Mouse (Mus musculus) heart, adult 11 months (tissue): ENCODE measurements around the gene Rtf1.

Source experiments
- DNase-seq: peaks from one replicate; pipeline ENCODE4 v3.0.0; 2022

Gene Rtf1

DNA sequence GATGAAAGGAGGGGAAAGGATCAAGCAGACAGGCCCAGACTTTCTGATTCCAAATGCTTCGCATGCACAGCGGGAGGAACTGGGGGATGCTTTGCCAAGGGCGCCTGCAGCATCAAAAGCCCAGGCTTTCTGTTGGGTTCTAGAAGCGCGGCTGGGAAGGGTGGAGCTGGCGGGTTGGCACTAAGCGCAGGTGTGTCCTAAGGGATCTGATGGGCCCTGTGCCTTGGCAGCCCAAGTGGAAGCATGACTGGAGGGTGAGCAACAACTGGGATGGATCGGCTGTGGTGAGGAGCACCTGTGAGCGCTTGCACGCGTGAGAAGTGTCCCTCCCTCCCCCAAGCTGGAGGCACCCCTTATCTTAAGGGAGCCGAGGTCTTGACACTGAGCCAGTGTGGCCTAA lies 62.3 kb downstream of the Rtf1 start:
- peak; percentile 91 for DNase-seq

DNA sequence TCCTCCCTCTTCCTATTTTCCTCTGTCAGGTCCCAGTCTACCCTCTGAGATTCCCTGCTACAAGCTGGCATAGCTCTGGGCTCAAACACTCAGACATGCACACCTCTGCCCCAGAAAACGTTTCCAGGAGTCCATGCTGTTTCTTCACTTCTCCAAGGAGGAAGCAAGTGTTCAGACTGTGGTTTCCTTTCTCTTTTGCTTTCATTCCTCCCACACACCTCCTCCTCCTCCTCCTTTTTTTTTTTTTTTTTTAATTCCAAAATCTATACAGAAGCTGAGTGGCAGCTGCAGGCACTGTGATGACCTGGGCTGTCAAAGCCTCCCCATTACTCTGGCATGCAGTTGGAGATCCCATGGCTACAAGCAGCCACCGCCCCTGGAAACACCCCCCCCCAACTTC lies 65.7 kb downstream of the Rtf1 start:
- no peak for DNase-seq

DNA sequence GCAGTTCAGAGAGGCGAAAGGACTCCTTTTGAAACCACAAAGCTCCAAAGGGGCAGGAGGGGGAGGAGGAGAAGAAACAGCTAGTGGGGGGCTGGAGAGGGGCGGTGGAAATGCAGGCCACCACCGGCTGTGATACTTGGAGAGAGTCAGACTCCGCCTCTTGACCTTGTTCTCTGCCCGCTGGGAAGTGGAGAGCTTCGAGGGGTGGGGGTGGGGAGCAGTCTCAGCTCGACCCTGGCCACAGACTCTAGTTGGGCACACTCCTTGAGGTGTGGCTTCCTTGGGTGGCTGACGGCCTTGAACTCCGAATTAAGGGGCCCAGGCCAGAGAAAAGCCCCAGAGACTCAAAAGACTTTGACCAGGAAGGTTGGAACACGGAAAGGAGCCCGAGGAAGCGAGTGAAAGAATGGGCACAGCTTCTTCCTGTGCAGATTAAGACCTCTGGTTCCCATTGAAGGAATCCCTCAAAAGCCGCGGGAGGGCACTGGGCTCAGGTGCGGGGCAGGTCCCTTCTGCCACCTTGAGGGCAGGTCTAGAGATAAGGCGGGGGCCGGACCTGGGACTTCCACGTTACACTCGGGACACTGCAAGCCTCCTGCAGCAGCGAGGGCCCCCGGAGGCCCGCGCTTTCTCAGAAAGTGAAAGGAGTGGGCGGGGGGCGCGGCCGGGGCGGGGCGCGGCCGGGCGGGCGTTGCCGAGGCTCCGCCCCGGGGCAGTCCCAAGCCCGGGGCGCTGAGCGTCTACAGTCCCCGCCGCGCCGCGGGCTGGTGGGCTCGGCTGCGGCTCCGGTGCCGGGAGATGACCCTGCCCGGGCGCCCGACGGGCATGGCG lies 66.9 kb downstream of the Rtf1 start, which contains the start of gene Itpka:
TSS of gene Itpka (plus strand) at position 757 of the 831 bp plus-strand sequence.
- peak; percentile 97 for DNase-seq

DNA sequence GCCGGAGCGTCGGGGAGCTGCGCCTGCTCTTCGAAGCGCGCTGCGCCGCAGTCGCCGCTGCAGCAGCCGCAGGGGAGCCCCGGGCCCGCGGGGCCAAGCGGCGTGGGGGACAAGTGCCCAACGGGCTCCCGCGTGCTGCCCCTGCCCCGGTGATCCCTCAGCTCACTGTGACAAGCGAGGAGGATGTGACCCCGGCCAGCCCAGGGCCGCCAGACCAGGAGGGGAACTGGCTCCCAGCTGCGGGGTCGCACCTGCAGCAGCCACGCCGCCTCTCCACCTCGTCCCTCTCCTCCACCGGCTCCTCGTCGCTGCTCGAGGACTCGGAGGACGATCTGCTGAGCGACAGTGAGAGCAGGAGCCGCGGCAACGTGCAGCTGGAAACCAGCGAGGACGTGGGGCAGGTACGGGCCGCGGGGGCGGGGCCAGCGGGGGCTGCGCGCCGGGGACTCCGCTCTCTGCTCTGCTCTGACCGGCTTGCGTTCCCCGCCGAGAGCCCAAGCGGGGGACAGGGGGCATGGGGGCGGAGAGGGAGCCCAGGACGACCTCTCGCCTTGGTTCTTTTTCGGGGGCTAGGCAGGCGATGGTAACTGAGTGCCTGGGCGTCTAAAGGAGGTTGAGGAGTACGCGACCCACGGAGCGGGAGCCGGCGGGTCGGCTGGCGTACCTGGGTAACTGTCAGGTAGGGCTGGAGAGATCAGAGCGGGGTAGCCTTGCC lies 67.8 kb downstream of the Rtf1 start:
- peak; percentile 93 for DNase-seq

DNA sequence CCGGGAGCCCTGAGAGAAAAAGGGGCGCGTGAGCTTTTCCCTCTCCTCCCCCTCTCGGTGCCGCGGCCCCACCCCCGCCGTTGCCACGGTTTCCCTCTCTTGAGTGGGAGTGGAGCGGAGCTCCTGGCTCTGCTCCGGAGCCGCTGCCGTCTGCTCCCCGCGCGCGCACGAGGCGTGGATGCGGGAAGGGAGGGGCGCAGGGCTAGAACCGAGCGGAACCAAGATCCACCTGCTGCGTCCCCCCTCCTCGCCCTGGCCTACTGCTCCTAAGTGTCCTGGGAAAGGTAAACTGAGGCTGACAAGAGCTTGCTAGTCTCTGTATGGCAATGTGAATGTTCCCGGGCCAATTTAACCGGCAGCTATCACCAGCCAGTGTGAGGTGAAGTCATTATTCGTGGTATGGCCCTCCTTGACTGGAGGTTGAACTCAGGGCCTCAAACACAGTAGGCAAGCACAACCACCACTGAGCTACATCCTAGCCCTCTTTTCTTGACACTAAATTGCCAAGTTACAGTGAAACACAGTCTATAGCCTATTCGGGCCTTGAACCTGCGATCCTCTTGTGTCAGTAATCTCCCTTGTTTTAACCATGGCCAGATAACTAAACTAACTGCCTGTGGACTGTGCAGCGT lies 68.4 kb downstream of the Rtf1 start:
- DNase-seq, result no peak

DNA sequence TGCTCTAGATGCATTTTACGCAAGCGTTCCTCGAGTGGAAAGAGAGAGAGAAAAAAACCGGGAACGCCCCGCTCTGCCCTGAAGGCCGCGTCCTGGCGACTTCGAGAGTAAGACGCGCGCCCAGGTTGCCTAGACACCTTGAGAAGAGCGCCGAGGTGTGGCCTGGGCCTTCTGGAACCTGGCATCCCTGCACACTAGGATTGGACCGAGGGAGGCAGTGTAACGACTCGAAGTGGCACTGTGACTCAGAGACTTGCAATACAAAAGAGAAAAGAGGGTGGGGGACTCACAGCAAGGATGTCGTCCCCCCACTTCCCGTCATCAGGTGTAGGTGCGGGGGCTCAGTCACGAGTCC lies 68.9 kb downstream of the Rtf1 start:
- DNase-seq, result peak; percentile 80

DNA sequence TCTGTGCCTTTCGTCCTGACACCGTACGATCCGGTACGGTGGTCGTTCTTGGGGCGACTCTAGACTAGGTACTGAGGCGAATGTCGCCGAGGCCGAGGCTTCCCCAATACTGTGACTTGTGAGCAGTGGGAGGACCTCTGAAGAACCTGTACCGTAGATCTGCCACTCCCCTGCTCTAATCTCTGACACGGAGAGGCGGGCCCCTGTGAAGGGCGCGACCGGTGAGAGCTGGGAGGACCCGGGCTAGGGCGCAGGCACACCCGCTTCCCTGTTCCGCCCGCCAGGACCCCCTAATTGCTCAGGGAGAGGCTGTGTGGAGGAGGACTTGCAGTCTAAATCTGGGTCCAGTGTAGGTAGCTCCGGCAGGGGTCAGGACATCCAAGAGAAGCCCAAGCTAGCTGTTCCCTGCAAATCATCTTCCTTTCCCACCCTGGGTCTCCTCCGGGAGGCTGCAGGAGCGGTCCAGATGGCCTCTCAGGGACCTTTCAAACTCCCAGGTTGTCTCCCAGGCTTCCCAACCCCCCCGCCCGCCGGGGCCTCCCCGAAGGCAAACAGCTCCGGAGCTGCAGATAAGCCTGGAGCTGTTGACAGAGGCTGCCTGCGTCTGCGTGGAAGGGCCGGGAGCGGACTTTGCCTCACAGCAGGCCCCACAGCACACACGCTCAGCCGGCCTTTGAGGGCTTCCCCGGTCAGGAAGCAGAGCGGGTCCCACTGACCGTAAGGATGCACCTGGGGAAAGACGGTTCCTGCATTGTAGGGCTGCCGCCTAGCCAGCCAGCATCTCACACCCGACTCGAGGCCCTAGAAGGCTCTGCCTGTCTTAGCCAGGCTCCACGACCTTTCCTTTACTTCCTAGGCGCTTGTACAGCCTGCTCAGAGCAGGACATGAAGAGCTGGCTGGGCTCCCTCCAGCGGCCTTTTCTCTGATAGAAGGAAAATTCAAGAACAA lies 69.6 kb downstream of the Rtf1 start:
- DNase-seq, result peak; percentile 92

DNA sequence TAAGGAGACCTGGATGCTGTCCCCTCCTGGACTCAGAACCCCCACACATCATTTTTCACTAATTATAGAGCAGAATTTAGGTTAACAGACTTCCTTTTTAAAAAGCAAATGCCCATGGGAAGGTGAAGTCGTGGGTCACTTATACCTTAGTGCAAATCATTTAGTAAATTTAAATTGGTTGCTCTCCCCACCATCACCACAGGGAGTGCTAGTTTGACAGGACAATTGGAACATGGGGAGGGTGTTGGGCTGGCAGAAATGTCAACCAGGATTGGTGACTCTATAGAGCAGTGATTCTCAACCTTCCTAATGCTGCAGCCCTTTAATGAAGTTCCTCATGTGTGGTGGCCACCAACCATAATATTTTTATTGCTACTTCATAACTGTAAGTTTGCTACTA lies 70.4 kb downstream of the Rtf1 start:
- DNase-seq, result peak; percentile 84

DNA sequence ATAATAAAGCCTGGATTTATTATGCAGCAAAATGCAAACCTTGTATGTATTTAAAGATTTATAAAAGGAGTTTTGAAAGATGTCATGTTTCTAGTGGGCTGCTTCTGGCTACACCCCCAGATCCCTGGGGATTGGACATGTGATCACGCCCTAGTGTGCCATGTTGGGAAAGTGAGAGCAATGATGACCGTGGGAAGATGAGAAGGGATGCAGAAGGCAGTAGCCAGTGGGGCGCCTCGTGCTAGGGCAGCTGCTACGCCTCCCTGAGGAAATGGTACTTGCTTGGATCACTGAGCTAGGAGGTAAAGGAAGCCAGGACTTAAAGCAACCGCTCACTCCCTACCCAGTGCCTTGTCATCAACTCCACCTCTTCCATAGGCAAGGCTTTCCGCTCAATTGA lies 72.7 kb downstream of the Rtf1 start:
- DNase-seq, result peak; percentile 81

DNA sequence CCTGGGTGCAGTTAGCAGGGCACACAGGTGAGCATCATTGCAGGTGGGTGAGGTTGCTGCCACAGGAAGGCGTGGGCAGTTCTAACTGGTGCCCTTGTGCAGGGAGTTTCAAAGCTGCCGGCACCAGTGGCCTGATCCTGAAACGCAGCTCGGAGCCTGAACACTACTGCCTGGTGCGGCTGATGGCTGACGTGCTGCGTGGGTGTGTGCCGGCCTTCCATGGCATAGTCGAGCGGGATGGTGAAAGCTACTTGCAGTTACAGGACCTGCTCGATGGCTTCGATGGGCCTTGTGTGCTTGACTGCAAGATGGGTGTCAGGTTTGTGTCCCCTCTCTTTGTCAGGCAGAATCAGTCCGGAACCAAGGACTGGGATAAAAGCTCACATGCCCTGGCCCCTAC lies 74.4 kb downstream of the Rtf1 start:
- no peak for DNase-seq

DNA sequence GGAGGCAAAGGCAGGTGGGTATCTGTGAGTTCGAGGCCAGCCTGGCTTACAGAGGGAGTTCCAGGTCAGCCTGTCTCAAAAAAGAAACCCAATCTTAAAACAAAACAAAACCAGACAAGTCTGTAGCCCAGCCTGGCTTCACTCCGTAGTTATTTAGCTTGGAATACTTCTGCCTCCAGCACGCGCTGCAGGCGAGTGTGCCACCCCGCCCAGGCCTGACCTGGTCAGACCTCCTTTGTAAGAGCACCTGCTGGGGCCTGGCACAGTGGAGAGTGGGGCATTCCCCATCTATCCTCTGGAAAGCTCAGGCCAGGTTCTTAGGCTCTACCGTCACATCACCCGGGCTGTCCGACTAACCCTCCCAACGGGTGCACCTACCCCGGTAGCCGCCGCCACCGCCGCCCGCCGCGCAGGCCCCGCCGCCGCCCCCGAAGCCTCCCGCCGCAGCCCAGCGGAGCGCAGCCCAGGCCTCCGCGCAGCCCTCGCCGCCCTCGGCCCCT lies 82.8 kb downstream of the Rtf1 start:
- DNase-seq, result no peak

DNA sequence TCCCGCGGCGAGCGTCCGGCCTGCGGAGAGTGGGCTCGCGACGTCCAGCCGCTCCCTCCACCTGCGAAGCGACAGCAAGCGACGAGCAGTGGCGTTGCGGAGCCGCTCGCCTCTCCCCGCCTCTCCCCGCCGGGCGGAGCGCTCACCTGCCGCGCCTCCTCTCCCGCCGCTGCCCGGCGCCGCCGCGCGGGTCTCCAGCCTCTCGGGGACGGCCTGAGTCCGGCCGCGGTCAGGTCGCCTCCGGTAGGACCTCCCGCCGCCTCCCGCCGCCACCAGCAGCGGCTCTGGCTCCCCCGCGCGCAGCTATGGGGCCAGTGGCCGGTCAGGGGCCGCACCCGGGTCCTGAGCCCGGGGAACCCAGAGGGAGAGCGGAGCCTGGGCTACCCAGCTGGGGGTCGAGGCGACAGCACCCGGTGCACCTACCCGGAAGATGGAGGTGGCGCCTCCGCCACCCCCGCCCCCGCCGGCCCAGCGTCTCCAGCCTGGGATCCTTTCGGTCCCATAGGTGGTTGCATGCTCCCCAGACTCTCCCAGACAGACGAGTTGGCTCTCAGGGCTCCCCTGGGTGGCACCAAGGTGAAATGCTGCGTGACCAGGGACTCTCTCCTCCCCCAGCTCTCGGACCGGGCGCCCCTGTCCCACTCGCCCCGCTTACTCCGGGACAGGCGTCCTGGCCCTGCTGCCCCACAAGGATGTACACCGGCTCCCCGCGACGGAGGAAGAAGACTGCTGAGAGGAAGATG lies 83.4 kb downstream of the Rtf1 start:
- peak; percentile 79 for DNase-seq

DNA sequence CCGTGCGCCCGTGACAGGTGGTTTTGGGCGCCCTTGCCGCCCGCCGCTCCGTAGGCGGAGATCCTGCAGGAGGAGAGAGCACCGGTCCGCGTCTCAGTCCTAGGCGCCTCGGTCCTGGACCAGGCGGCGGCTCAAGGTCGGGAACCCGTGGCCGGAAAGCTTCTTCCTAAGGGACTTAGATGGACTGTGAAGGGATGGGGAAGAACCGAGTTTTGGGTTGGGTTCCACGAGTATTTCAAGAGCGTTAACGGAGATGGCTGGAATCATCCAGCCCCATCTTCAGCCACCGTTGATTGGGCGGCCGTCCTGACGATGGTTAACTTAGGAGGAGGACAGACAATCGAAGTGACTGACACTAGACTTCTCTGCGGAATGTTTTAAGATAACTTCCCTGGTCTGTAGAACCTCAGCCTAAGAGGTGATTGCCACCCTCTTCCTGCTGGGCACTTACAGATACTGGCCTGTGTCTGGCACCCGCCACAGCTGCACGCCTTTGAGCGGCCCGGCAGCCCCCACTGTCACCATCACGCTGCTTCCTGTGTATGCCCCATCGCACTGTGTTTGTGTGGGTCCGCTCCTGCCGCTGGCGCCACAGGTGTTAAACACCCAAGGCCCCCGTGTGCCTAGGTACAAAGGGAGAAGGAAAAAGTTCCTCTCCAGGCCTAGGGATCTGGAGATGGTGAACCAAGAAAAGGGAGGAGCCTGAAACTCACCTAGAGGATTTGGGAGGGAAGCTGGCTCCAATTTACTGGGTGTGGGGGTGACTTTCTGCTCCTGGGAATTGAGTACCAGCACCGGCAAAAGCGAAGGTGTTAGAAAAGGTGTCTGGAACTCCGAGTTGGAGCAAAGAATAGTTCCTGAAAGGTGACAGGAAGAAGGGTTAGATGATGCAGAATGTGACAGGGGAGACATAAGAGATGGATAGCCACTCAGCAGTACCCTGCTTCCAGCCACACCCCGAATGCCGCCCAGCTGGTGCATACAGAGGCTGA lies 84.3 kb downstream of the Rtf1 start:
- peak; percentile 87 for DNase-seq

DNA sequence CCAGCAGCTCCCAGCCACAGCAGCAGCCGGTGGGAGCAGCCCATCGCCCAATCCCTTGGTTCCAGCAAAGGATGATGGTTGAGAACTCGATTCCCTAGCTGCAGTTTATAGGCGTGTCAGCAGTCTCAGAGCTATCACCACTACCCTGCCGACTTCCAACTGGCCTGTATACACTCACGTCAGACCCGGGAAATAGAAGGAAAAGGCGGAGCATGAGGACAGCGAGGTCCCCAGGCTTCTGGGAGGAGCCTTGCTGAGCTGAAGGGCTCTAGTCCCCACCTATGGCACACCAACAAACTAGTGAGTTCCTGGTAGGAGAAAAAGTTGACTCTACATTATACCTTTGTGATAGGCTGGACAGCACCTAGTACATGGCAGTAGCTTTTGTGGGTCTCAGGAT lies 85.4 kb downstream of the Rtf1 start, which contains the start of gene Ltk:
TSS of gene Ltk (minus strand) at position 181 of the 400 bp plus-strand sequence.
- DNase-seq, result peak; percentile 86

DNA sequence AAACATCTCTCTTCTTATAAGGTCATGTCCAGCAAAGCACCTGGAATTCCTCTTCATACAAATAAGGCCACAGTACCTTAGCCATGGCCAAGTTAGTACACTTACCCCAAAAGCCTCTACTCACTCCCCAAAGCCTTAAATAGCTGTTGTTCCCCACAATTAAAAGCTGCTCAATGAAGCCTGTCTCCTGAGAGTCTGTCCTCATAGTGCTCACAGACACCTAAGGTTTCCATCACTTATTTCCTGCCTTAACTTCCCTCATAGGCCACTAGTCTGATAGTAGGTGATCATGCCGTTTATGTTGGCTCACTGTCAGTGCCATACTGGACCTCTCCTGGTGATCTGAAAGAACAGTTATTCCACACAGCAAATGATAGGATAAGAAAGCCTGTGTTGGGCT lies 87.4 kb downstream of the Rtf1 start:
- no peak for DNase-seq

DNA sequence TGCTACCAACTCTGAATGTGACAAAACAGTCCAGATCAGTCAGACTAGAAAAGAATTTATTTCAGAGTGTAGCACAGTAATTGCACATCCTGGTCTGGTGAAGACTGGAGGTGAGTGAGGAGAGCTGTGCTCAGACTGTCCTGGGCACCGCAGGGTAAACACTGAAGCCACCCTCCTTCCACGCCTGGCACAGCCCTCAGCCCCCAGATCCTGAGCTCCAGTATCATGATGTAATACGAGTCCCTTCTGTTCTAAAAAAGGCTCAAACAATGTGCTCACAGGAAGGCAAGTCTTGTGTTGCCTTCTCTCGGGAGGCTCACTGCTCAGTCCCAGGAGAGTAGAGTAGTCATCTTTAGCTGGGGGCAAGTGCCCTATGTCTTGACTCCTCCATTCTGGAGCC lies 89.1 kb downstream of the Rtf1 start:
- no peak for DNase-seq

DNA sequence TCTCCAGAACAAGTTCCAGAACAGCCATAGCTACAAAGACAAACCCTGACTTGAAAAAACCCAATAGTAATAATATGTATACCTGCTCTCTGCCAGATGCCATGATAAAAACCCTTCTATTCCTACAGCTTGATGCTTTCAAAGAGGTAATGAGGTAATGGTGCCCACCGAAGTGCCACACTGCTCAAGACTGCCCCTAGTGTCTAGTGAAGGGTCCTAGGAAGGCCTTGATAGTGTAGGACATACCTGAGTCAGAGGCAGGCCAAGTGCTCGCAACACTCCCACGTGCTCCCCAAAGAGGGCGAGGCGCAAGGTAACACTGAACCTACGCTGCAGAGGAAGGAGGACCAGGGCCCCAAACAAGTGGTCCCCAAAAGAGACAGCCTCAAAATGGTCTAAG lies 92.4 kb downstream of the Rtf1 start:
- DNase-seq, result peak; percentile 76
